Mouse (Mus musculus): ENCODE measurements around the gene Inpp5a.

GRCm38 (mm10) chr7:139536831-139537230 is 147.9 kb downstream of the Inpp5a start:
- TF ChIP-seq CTCF (IDR thresholded peaks at IDR 0.05; ENCODE audit: low read depth), result no peak
- TF ChIP-seq EP300 (IDR thresholded peaks at IDR 0.05; ENCODE audit: low read depth), result no peak

Measured in heart, postnatal 0 days (tissue).